ENCODE assay signal across 20 mouse cellular contexts in genomic region chr13:38109081-38109480, GRCm38 (mm10). TPM values are rescaled to one million over a fixed set of nuclear protein-coding genes. Genes with fewer than 3 reads are reported as not detected.
"Had no signal": no experiment of that assay in that cellular context is flagged by ENCODE, and none has a peak within 500 bp of the region (broad histone marks: within the 10 kb centered on the region; RNA-seq: fewer than 3 reads in every experiment).

No protein-coding gene starts in this region.

- DNase-seq: kidney, adult 2 months; kidney, postnatal 25 days; layer of hippocampus, adult 9-11 months; liver, embryonic 13.5 days; lung, adult 2 months; lung, postnatal 14 days; lung, postnatal 4 days; retina, postnatal 1 day; right cerebral cortex, postnatal 4 days; thymus, adult 2 months; thymus, postnatal 14 days; thymus, postnatal 4 days had no signal

- H3K9ac ChIP-seq: liver, embryonic 13.5 days; midbrain, embryonic 12.5 days; neural tube, embryonic 13.5 days had no signal

- H3K4me2 ChIP-seq: liver, embryonic 13.5 days; midbrain, embryonic 12.5 days; neural tube, embryonic 13.5 days had no signal

- H3K36me3 ChIP-seq: liver, embryonic 13.5 days; midbrain, embryonic 12.5 days; neural tube, embryonic 13.5 days had no signal

- H3K4me3 ChIP-seq: layer of hippocampus, adult 2 months; left cerebral cortex, adult 2 months; liver, embryonic 13.5 days; midbrain, embryonic 12.5 days; neural tube, embryonic 13.5 days had no signal

- ATAC-seq: midbrain, embryonic 16.5 days had no signal

- H3K4me1 ChIP-seq: liver, embryonic 13.5 days; midbrain, embryonic 12.5 days had no signal

- H3K27me3 ChIP-seq: liver, embryonic 13.5 days; midbrain, embryonic 12.5 days; neural tube, embryonic 13.5 days had no signal

- H3K27ac ChIP-seq: kidney, postnatal 0 days; layer of hippocampus, adult 2 months; left cerebral cortex, adult 2 months; liver, embryonic 13.5 days; midbrain, embryonic 12.5 days; neural tube, embryonic 13.5 days; stomach, postnatal 0 days had no signal

- H3K9me3 ChIP-seq: liver, embryonic 13.5 days; midbrain, embryonic 12.5 days; neural tube, embryonic 13.5 days had no signal

RNA-seq across cellular contexts. Expression of gene Dsp, which starts 42.0 kb away (rescaled TPM):
- total RNA-seq: megakaryocyte-erythroid progenitor cell, adult 5-6 weeks had no signal
